Mouse (Mus musculus) kidney, postnatal 0 days (tissue): Measurements from ENCODE around the gene Ppox. TPM values are rescaled to one million over a fixed set of nuclear protein-coding genes. Genes with fewer than 3 reads are reported as not detected.

ENCODE experiments used
- ATAC-seq: fragments of 200-750 bp; cut with Nextera tagmentation; replicated peaks from 2 replicates; pipeline ENCODE4 v1.8.0; 2017; ENCODE audit warnings: low read depth, moderate number of reproducible peaks, moderate TSS enrichment, moderate library complexity; ENCODE audit not compliant: low FRiP score
- DNase-seq: peaks from one replicate; pipeline ENCODE4 v3.0.0-alpha.2; 2016; ENCODE audit warnings: low spot score
- H3K27ac ChIP-seq: fragments of 300-500 bp; sonication (generic); 2 replicates; pipeline ENCODE4 v1.5.1; 2014; ENCODE audit warnings: mild to moderate bottlenecking
- H3K27me3 ChIP-seq: fragments of 300-500 bp; sonication (generic); 2 replicates; pipeline ENCODE4 v1.6.1; 2014; ENCODE audit warnings: low read length, mixed read lengths; ENCODE audit not compliant: insufficient read depth
- H3K36me3 ChIP-seq: fragments of 300-500 bp; sonication (generic); 2 replicates; pipeline ENCODE4 v1.6.1; 2014; ENCODE audit warnings: low read length, mixed read lengths; ENCODE audit not compliant: insufficient read depth
- H3K4me1 ChIP-seq: fragments of 300-500 bp; sonication (generic); replicated peaks from 2 replicates; pipeline ENCODE4 v1.6.1; 2014; ENCODE audit warnings: antibody characterized with exemption, low read length, mixed read lengths; ENCODE audit not compliant: insufficient read depth
- H3K4me2 ChIP-seq: fragments of 300-500 bp; sonication (generic); 2 replicates; pipeline ENCODE4 v1.6.1; 2014; ENCODE audit warnings: mild to moderate bottlenecking, low read length, moderate library complexity, mixed read lengths
- H3K4me3 ChIP-seq: fragments of 300-500 bp; sonication (generic); replicated peaks from 2 replicates; pipeline ENCODE4 v1.5.1; 2014; ENCODE audit warnings: low read depth, low read length
- H3K9ac ChIP-seq: fragments of 300-500 bp; sonication (generic); 2 replicates; pipeline ENCODE4 v1.6.1; 2014; ENCODE audit warnings: low read depth, low read length
- H3K9me3 ChIP-seq: fragments of 300-500 bp; sonication (generic); replicated peaks from 2 replicates; pipeline ENCODE4 v1.6.1; 2016; ENCODE audit warnings: low read length, inconsistent platforms, mixed read lengths
- CTCF ChIP-seq: IDR thresholded peaks from 2 replicates; pipeline ENCODE4 v1.5.1; 2016; ENCODE audit warnings: antibody characterized with exemption, low read depth, mild to moderate bottlenecking, moderate library complexity
- WGBS: fragments of 180-500 bp; shearing (Covaris S2); extraction: QIAGEN DNeasy Blood & Tissue Kit; methylation state at CpG from one replicate; pipeline ENCODE4 v1.1.7; 2014; 5-methylcytosine and 5-hydroxymethylcytosine counted together
- polyA plus RNA-seq: library from polyadenylated mRNA; unstranded; fragments of >200 nt; fragmentation: Nextera tagmentation; extraction: Ambion mirVana; gene quantifications from 2 replicates; pipeline ENCODE4 v1.2.1, GENCODE M21; 2015

Gene Ppox
- polyA plus RNA-seq, 1 experiment from 2014 or later, result 46.4 TPM

DNA sequence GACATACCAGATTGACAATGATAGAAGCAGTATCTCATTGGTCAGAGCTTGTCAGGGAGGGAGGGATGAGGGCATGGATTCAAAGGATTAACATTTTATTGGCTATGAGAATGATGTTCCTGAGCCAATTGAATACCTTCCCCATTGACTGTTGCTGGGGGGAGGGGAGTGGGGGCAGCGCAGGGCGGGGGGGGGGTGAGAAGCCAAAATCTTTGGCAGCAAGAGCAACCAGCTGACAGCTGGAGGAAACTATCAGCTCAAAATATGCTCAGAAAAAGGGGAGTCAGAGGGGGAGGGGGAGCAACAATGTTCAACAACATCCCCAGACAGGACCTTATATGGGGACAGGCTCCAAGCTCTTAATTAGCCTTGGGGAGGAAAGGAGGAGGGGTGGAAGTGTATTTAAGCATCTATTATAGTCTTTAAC is 17.8 kb downstream of the Ppox start:
- H3K27ac ChIP-seq, result peak overlapping the region; percentile 89
- WGBS, result 0% methylated on average over 2 of the region's 2 CpGs
- ATAC-seq (peak; percentile 81), DNase-seq (peak; percentile 94)
- H3K9me3 ChIP-seq, result no peaks in the 10 kb centered on the region
- H3K27me3 ChIP-seq, result no peaks in the 10 kb centered on the region
- no peak for TF ChIP-seq CTCF
- H3K4me1 ChIP-seq, result peaks cover 11% of the 10 kb centered on the region
- 0 out of 2 replicates have a peak, but pooled peaks cover 6% of the 10 kb centered on the region for H3K36me3 ChIP-seq
- peak overlapping the region; percentile 46; the same call in 1 of the 2 replicates for H3K4me2 ChIP-seq
- H3K9ac ChIP-seq, result no peak overlapping the region
- H3K4me3 ChIP-seq, result no peak overlapping the region; the same call in 1 of the 2 replicates

DNA sequence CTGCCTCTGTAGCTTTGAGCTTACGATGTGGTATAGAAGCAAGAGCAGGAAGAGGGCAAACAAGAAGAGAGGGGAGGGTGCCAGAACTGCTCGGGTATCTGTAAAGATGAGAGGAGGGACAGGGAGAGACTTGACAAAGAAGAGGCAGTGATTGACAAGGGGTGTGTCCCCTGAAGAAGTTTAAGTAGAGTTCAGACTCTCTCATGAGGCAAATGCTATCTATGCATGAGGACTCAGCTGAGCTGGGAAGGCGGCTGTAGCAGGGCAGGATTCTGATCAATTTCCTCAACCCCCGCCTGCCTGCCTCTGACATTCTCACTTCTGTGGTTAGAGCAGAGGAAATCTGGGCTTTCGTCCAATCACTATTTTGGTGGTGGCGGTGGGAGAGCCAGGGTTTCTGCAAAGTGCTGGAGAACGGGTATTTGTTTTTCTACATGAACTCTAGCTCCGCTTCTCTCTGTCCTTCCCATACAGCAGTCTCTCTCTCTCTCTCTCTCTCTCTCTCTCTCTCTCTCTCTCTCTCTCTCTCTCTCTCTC is 18.3 kb downstream of the Ppox start:
- DNase-seq (peak; percentile 95), ATAC-seq (peak; percentile 61)
- peak overlapping the region; percentile 16; the same call in 1 of the 2 replicates for H3K4me3 ChIP-seq
- 0 out of 2 replicates have a peak overlapping the region, but pooled peaks have one; percentile 35 for H3K9ac ChIP-seq
- H3K36me3 ChIP-seq, result 0 out of 2 replicates have a peak, but pooled peaks cover 6% of the 10 kb centered on the region
- peak overlapping the region; percentile 89 for H3K27ac ChIP-seq
- peak overlapping the region; percentile 46 for H3K4me2 ChIP-seq
- no peak for TF ChIP-seq CTCF
- 5% methylated on average over 8 of the region's 8 CpGs for WGBS
- no peaks in the 10 kb centered on the region for H3K9me3 ChIP-seq
- H3K4me1 ChIP-seq, result peaks cover 11% of the 10 kb centered on the region
- H3K27me3 ChIP-seq, result no peaks in the 10 kb centered on the region

DNA sequence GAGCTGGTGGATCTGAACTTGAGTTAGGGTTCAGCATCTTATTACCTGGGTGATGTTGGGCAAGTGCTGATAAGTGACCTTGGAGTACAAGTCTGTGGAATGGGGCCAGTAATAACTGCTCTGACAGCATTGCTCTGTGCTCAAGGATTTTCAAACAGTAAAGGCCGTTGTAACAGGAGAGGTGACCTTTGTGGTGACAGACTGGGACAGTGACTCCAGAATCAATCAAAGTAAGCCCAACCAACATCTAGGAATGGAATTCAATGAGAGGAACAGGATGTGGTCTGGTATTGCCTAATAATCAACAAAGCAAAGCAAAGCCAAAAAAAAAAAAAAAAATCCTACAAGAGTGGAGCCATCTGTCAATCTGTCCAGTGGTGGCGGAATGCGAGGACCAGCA is 20.7 kb downstream of the Ppox start:
- no peaks in the 10 kb centered on the region for H3K9me3 ChIP-seq
- no peak overlapping the region for H3K9ac ChIP-seq
- peak; percentile 48 for DNase-seq
- TF ChIP-seq CTCF, result no peak
- ATAC-seq, result no peak
- no peak overlapping the region for H3K4me3 ChIP-seq
- H3K4me2 ChIP-seq, result no peak overlapping the region
- peaks cover 11% of the 10 kb centered on the region for H3K4me1 ChIP-seq
- 49% methylated on average over 3 of the region's 3 CpGs for WGBS
- H3K27ac ChIP-seq, result peak overlapping the region; percentile 1; the same call in 1 of the 2 replicates
- no peaks in the 10 kb centered on the region for H3K27me3 ChIP-seq
- H3K36me3 ChIP-seq, result 0 out of 2 replicates have a peak, but pooled peaks cover 6% of the 10 kb centered on the region

DNA sequence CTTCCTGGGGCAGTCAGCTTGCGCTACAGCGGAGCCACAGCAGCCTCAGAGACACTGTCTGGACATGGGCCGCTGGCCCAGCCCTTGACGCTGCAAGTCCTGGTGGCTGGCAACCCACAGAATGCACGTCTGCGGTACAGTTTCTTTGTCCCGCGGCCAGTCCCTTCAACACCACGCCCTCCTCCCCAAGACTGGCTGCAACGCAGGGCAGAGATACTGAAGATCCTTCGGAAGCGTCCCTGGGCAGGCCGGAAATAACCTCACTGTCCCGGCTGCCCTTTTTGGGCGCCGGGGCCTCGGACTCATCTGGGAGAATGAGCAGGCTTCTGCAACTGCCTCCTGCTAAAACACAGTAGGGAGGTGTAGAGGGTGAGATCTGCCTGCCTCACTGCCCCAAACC is 22.1 kb downstream of the Ppox start:
- no peak for DNase-seq
- H3K4me3 ChIP-seq, result no peak overlapping the region
- no peak overlapping the region for H3K27ac ChIP-seq
- 83% methylated on average over 17 of the region's 17 CpGs for WGBS
- 0 out of 2 replicates have a peak, but pooled peaks cover 6% of the 10 kb centered on the region for H3K36me3 ChIP-seq
- H3K9ac ChIP-seq, result no peak overlapping the region
- no peak for ATAC-seq
- H3K4me1 ChIP-seq, result peaks cover 11% of the 10 kb centered on the region
- no peaks in the 10 kb centered on the region for H3K27me3 ChIP-seq
- no peak overlapping the region for H3K4me2 ChIP-seq
- no peak for TF ChIP-seq CTCF
- H3K9me3 ChIP-seq, result no peaks in the 10 kb centered on the region

DNA sequence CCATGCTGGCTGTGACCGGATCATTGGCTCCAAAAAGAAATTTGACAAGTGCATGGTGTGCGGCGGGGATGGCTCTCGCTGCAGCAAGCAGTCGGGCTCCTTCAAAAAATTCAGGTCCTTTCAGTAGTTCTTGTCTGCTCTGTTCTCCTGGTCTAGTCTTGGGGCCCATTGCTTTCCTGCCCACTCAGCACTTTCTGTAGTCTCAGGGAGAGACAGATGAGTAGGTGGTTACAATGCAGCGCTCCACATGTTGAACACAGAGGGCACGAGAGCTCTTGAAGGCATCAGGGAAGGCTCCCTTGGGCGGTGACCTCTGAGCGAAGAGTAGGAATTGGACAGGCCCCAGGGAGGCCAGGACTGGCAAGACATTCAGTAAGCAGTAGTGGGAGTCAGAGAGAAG is 23.2 kb downstream of the Ppox start:
- TF ChIP-seq CTCF, result no peak
- 91% methylated on average over 9 of the region's 9 CpGs for WGBS
- H3K9me3 ChIP-seq, result no peaks in the 10 kb centered on the region

DNA sequence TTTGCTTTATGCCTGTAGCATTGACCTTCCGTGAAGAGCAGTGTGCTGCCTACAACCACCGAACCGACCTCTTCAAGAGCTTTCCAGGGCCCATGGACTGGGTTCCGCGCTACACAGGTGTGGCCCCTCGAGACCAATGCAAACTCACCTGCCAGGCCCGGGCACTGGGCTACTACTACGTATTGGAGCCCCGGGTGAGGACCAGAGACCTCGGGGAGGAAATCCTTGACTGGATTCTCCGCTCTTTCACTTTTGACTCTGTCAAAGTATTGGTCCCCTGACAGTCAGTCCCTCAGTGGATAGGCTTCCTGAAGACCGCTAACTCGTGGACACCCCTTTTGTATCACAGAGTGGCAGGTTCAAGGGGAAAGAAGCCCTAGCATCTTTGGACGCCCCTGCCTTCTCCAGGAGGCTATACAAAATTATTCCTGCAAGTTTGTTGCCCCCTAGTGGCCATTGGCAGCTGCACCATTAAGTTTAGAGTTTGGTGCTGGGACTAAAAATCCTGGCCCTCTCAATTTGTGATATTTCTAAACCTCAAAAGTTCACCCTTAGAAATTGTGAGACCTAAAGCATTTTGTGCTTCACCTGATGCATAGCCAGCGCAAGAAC is 23.9 kb downstream of the Ppox start:
- Histone ChIP-seq H3K27ac (no peak overlapping the region), H3K4me1 (peaks cover 10% of the 10 kb centered on the region), H3K4me3 (no peak overlapping the region), H3K36me3 (0 out of 2 replicates have a peak, but pooled peaks cover 6% of the 10 kb centered on the region), H3K27me3 (no peaks in the 10 kb centered on the region), H3K9me3 (no peaks in the 10 kb centered on the region), H3K4me2 (no peak overlapping the region), H3K9ac (no peak overlapping the region)
- ATAC-seq, result no peak
- peak; percentile 88 for TF ChIP-seq CTCF
- WGBS, result 71% methylated on average over 15 of the region's 15 CpGs
- DNase-seq, result peak; percentile 86

More for the DNA sequence above, 23.2 kb downstream of the Ppox start:
- H3K4me1 ChIP-seq, result peaks cover 7% of the 10 kb centered on the region
- 0 out of 2 replicates have a peak, but pooled peaks cover 6% of the 10 kb centered on the region for H3K36me3 ChIP-seq
- ATAC-seq, result no peak
- no peak overlapping the region for H3K4me3 ChIP-seq
- H3K9ac ChIP-seq, result no peak overlapping the region
- H3K4me2 ChIP-seq, result no peak overlapping the region
- DNase-seq, result no peak
- no peaks in the 10 kb centered on the region for H3K27me3 ChIP-seq
- no peak overlapping the region for H3K27ac ChIP-seq
